Mouse (Mus musculus): Measurements from ENCODE around the gene Nphs1. TPM values are rescaled to one million over a fixed set of nuclear protein-coding genes. Genes with fewer than 3 reads are reported as not detected.

Nphs1 gene
- polyA plus RNA-seq, 1 experiment from 2014 or later = 3.4 TPM

DNA sequence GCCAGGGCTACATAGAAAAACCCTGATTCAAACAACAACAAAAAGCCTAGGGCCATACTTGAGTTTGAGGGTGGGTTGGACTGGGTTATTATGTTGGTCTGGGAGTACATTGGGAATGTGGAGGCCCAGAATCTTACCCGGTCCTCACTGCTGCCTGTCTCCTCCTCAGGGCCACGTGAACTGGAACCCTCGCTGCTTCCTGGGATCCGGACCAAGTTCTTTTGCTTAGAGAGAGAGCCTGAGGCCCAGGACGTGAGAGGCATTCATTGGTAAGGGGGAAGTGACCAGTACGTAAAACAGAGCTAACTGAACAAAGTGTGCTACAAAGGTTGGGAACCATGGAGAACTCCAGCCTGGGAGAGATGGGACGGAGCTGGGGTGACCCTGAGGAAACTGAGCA lies 7.9 kb upstream of the Nphs1 start:
- Histone ChIP-seq H3K27ac (ENCODE audit: low read length) (no peak overlapping the region), H3K27me3 (ENCODE audit: control insufficient read depth, insufficient read depth, low read length) (peaks cover 26% of the 10 kb centered on the region), H3K4me3 (replicated peaks; ENCODE audit: low read length) (no peak overlapping the region), H3K36me3 (ENCODE audit: control insufficient read depth, insufficient read depth, low read length) (no peaks in the 10 kb centered on the region), H3K4me2 (ENCODE audit: low read depth, low read length) (no peak overlapping the region), H3K9ac (ENCODE audit: low read length) (no peak overlapping the region), H3K9me3 (replicated peaks; ENCODE audit: control insufficient read depth, low read length) (0 out of 2 replicates have a peak, but pooled peaks cover 6% of the 10 kb centered on the region), H3K4me1 (ENCODE audit: control insufficient read depth, insufficient read depth, low read length) (0 out of 2 replicates have a peak, but pooled peaks cover 3% of the 10 kb centered on the region)
- ATAC-seq (ENCODE audit: insufficient read depth, low FRiP score) = no peak
- WGBS = 70% methylated on average over 7 of the region's 7 CpGs

DNA sequence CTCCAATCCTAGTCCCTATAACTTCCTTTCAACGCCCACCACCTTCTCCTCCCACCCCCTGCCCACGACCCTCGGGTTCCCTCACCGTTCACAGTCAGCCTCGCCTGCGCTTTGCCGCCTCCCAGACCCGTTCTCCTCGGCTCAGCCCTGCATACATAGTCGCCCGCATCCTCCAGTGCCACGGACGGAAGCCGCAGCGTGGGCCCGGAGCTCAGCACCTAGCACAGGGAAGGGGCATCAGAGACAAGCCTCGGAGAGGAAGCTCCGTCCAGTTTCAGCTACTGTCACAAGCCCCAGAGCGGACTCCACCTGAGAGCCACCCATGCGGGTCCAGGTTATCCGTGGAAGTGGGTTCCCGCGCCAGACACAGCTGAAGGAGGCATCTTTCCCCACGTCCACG lies 4.8 kb upstream of the Nphs1 start:
- no peak overlapping the region for H3K4me2 ChIP-seq (ENCODE audit: low read depth, low read length)
- no peak for ATAC-seq (ENCODE audit: insufficient read depth, low FRiP score)
- H3K9ac ChIP-seq (ENCODE audit: low read length) = no peak overlapping the region
- no peak overlapping the region for H3K27ac ChIP-seq (ENCODE audit: low read length)
- peaks cover 56% of the 10 kb centered on the region for H3K27me3 ChIP-seq (ENCODE audit: control insufficient read depth, insufficient read depth, low read length)
- no peak overlapping the region for H3K4me3 ChIP-seq (replicated peaks; ENCODE audit: low read length)
- WGBS = 19% methylated on average over 25 of the region's 25 CpGs
- no peaks in the 10 kb centered on the region for H3K36me3 ChIP-seq (ENCODE audit: control insufficient read depth, insufficient read depth, low read length)
- peaks cover 7% of the 10 kb centered on the region; the same call in 1 of the 2 replicates for H3K4me1 ChIP-seq (ENCODE audit: control insufficient read depth, insufficient read depth, low read length)
- H3K9me3 ChIP-seq (replicated peaks; ENCODE audit: control insufficient read depth, low read length) = no peaks in the 10 kb centered on the region

DNA sequence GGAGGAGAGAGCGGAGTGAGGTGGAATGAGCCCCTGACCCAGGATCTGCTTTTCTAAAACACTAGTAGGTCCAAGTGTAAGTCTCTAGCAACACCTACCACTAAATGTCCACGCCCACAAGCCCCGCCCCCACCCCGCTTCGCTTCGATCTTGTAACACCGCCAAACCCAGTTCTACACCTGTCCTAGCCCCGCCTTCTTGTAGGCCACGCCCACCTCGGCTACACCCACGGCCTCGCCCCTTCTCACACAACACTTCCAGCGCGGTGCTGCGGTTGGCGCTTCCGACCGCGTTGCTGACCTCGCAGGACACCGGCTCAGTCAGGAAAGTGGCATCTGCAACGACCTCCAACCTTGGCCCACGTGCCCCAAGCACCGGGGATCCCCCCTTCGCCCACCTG lies 4.3 kb upstream of the Nphs1 start:
- no peaks in the 10 kb centered on the region for H3K36me3 ChIP-seq (ENCODE audit: control insufficient read depth, insufficient read depth, low read length)
- peaks cover 61% of the 10 kb centered on the region for H3K27me3 ChIP-seq (ENCODE audit: control insufficient read depth, insufficient read depth, low read length)
- H3K9me3 ChIP-seq (replicated peaks; ENCODE audit: control insufficient read depth, low read length) = no peaks in the 10 kb centered on the region
- H3K9ac ChIP-seq (ENCODE audit: low read length) = no peak overlapping the region
- no peak overlapping the region for H3K27ac ChIP-seq (ENCODE audit: low read length)
- peaks cover 7% of the 10 kb centered on the region; the same call in 1 of the 2 replicates for H3K4me1 ChIP-seq (ENCODE audit: control insufficient read depth, insufficient read depth, low read length)
- ATAC-seq (ENCODE audit: insufficient read depth, low FRiP score) = peak; percentile 67; the same call in 1 of the 2 replicates
- H3K4me2 ChIP-seq (ENCODE audit: low read depth, low read length) = peak overlapping the region; percentile 25; the same call in 1 of the 2 replicates
- WGBS = 3% methylated on average over 25 of the region's 25 CpGs
- H3K4me3 ChIP-seq (replicated peaks; ENCODE audit: low read length) = peak overlapping the region; percentile 10; the same call in 1 of the 2 replicates

DNA sequence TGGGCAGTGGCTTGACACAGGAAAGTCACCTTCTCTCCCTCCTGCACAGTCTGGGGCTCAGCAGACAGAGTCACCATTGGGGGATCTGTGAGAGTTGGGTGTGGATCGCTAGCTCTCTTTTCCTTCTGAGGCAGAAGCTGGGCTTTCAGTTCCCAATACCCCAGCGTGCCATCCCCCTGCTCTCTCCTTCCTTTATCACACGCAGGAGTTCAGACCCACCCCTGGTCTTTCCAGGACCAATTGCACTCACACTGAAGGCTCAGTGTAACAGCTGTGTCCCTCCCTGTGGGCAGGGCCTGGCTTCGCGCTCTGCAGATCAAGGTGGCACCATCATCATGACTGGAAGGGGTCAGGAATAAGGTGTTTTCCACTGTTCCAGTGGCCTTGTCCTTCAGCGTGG lies 3.9 kb upstream of the Nphs1 start:
- Histone ChIP-seq H3K9me3 (replicated peaks; ENCODE audit: control insufficient read depth, low read length) (no peaks in the 10 kb centered on the region), H3K4me3 (replicated peaks; ENCODE audit: low read length) (peak overlapping the region; percentile 10; the same call in 1 of the 2 replicates)
- no peak for ATAC-seq (ENCODE audit: insufficient read depth, low FRiP score)

DNA sequence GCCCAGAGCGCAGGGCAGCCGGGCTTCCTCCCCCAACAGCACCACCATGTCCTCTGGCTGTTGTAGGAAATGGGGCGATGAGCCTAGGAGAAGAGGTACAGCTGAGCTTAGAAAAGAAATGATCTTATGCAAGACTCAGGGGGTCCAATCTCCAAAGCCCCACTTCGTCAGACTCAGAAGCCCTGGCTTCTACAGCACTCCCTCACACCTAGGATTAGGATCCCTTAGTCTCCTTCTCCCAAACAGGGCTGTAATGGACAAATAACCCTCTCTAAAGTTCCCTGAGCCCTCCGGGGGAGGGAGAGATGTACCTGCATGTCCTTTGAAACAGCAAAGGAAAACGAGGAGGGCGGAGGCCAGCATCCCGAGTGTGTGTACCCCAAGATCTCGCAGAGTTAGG lies 1.6 kb upstream of the Nphs1 start:
- H3K27ac ChIP-seq (ENCODE audit: low read length) = no peak overlapping the region
- no peak for ATAC-seq (ENCODE audit: insufficient read depth, low FRiP score)
- peaks cover 7% of the 10 kb centered on the region; the same call in 1 of the 2 replicates for H3K4me1 ChIP-seq (ENCODE audit: control insufficient read depth, insufficient read depth, low read length)
- H3K36me3 ChIP-seq (ENCODE audit: control insufficient read depth, insufficient read depth, low read length) = no peaks in the 10 kb centered on the region
- no peaks in the 10 kb centered on the region for H3K9me3 ChIP-seq (replicated peaks; ENCODE audit: control insufficient read depth, low read length)
- H3K4me3 ChIP-seq (replicated peaks; ENCODE audit: low read length) = peak overlapping the region; percentile 28; the same call in 1 of the 2 replicates
- no peak overlapping the region for H3K9ac ChIP-seq (ENCODE audit: low read length)
- 1% methylated on average over 9 of the region's 9 CpGs for WGBS
- H3K4me2 ChIP-seq (ENCODE audit: low read depth, low read length) = peak overlapping the region; percentile 45; the same call in 1 of the 2 replicates
- peaks cover 87% of the 10 kb centered on the region for H3K27me3 ChIP-seq (ENCODE audit: control insufficient read depth, insufficient read depth, low read length)

More for the DNA sequence above, 3.9 kb upstream of the Nphs1 start:
- H3K27ac ChIP-seq (ENCODE audit: low read length) = no peak overlapping the region
- peak overlapping the region; percentile 25; the same call in 1 of the 2 replicates for H3K4me2 ChIP-seq (ENCODE audit: low read depth, low read length)
- 10% methylated on average over 6 of the region's 6 CpGs for WGBS
- H3K36me3 ChIP-seq (ENCODE audit: control insufficient read depth, insufficient read depth, low read length) = no peaks in the 10 kb centered on the region
- H3K9ac ChIP-seq (ENCODE audit: low read length) = no peak overlapping the region
- peaks cover 7% of the 10 kb centered on the region; the same call in 1 of the 2 replicates for H3K4me1 ChIP-seq (ENCODE audit: control insufficient read depth, insufficient read depth, low read length)
- peaks cover 65% of the 10 kb centered on the region for H3K27me3 ChIP-seq (ENCODE audit: control insufficient read depth, insufficient read depth, low read length)

DNA sequence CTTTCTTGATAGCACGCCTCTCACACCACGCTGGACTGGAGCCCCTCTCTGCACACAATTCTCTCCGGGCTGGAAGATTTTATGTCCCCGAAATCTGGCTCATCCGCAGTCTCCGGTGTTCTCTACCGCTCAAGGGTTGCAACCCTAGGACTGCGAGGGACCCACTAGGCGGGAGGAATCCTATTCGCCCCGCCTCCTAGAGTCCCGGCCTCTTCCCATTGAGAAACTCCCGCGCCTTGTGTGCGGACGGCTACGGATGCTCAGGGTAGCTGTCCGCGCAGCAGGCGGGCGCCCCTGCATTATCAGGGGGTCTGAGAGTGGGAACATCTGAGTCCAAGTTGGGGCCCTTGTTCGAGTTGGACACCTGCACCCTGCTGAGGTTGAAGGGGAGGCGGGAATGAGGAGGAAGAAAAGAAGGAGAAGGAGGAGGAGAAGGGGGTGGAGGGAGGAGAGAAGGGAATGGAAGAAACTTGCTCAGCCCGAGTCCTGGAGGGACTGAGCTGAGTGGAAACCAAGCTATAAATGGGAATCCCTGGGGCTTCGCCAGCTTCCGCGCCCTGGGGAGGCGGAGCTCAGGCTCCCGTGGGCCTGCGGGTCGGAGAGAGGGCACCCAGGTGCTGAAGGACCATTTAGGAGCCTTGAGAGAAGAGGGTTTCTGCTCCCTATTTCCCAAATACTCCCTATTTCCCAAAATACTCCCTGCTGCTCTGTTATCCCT lies 1.0 kb upstream of the Nphs1 start:
- H3K27ac ChIP-seq (ENCODE audit: low read length) = no peak overlapping the region
- H3K4me3 ChIP-seq (replicated peaks; ENCODE audit: low read length) = peak overlapping the region; percentile 28
- ATAC-seq (ENCODE audit: insufficient read depth, low FRiP score) = peak; percentile 18; the same call in 1 of the 2 replicates
- H3K4me1 ChIP-seq (ENCODE audit: control insufficient read depth, insufficient read depth, low read length) = peaks cover 7% of the 10 kb centered on the region; the same call in 1 of the 2 replicates
- H3K36me3 ChIP-seq (ENCODE audit: control insufficient read depth, insufficient read depth, low read length) = no peaks in the 10 kb centered on the region
- H3K4me2 ChIP-seq (ENCODE audit: low read depth, low read length) = peak overlapping the region; percentile 45
- H3K27me3 ChIP-seq (ENCODE audit: control insufficient read depth, insufficient read depth, low read length) = peaks cover 91% of the 10 kb centered on the region
- under 1% methylated on average over 31 of the region's 31 CpGs for WGBS
- no peaks in the 10 kb centered on the region for H3K9me3 ChIP-seq (replicated peaks; ENCODE audit: control insufficient read depth, low read length)
- no peak overlapping the region for H3K9ac ChIP-seq (ENCODE audit: low read length)

DNA sequence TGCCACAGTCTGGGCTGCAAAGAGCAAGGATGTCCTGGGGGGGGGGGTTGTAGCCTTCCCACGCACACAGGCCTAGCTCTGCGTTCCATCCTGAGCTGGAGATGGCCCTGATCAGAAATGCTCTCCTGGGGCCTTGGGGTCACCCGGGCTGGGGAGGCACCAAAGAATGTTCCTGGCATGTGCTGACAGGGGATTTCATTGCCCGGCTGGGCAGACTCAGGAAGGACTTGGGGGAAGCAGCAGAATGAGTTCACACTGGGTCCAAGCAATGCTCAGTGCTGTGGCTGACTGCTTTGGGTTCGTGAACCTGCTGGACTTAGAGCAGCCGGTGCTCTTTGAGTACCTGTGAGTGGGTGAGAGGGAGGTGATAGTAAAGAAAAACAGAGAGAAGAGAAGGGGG lies 1.4 kb downstream of the Nphs1 start:
- no peak for ATAC-seq (ENCODE audit: insufficient read depth, low FRiP score)
- WGBS = 41% methylated on average over 6 of the region's 6 CpGs

DNA sequence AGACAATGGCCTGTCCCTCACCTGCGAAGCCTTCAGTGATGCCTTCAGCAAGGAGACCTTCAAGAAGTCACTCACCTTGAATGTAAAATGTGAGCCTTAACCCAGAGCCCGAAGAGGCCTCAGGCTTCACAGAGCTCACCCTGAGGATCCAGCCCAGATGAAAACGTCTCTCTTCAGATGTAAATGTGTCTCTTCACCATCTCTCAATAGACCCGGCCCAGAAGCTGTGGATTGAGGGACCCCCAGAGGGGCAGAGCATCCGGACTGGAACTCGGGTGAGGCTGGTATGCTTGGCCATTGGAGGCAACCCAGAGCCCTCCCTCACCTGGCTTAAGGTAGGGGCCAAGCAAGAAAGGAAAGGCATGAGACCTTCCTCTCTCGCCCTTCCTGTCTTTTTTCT lies 5.5 kb downstream of the Nphs1 start:
- WGBS = 34% methylated on average over 7 of the region's 7 CpGs
- Histone ChIP-seq H3K27ac (ENCODE audit: low read length) (no peak overlapping the region), H3K9me3 (replicated peaks; ENCODE audit: control insufficient read depth, low read length) (no peaks in the 10 kb centered on the region), H3K9ac (ENCODE audit: low read length) (no peak overlapping the region), H3K4me2 (ENCODE audit: low read depth, low read length) (no peak overlapping the region), H3K4me3 (replicated peaks; ENCODE audit: low read length) (no peak overlapping the region), H3K36me3 (ENCODE audit: control insufficient read depth, insufficient read depth, low read length) (no peaks in the 10 kb centered on the region), H3K27me3 (ENCODE audit: control insufficient read depth, insufficient read depth, low read length) (peaks cover 80% of the 10 kb centered on the region), H3K4me1 (ENCODE audit: control insufficient read depth, insufficient read depth, low read length) (no peaks in the 10 kb centered on the region)
- ATAC-seq (ENCODE audit: insufficient read depth, low FRiP score) = no peak

More for the DNA sequence above, 1.4 kb downstream of the Nphs1 start:
- H3K4me2 ChIP-seq (ENCODE audit: low read depth, low read length) = no peak overlapping the region
- no peaks in the 10 kb centered on the region for H3K36me3 ChIP-seq (ENCODE audit: control insufficient read depth, insufficient read depth, low read length)
- H3K4me1 ChIP-seq (ENCODE audit: control insufficient read depth, insufficient read depth, low read length) = peaks cover 7% of the 10 kb centered on the region; the same call in 1 of the 2 replicates
- H3K9ac ChIP-seq (ENCODE audit: low read length) = no peak overlapping the region
- H3K27me3 ChIP-seq (ENCODE audit: control insufficient read depth, insufficient read depth, low read length) = peaks cover 85% of the 10 kb centered on the region
- H3K27ac ChIP-seq (ENCODE audit: low read length) = no peak overlapping the region
- no peaks in the 10 kb centered on the region for H3K9me3 ChIP-seq (replicated peaks; ENCODE audit: control insufficient read depth, low read length)
- H3K4me3 ChIP-seq (replicated peaks; ENCODE audit: low read length) = no peak overlapping the region

DNA sequence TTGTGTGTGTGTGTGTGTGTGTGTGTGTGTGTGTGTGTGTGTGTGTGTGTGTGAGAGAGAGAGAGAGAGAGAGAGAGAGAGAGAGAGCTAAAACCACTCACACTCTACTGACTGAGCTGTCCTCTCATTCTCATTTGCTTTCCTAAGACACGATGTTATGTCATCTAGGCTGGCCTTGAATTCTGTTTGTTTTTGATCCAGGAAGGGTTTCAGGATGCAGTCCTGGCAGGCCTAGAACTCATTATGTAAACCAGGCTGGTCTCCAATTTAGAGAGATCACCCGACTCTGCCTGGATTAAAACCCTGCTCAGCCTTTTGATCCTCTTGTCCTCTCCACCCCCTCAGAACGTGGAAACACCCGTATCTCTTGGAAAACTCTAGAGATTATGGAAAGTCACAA lies 5.9 kb downstream of the Nphs1 start:
- H3K9ac ChIP-seq (ENCODE audit: low read length) = no peak overlapping the region
- no peak for ATAC-seq (ENCODE audit: insufficient read depth, low FRiP score)
- no peaks in the 10 kb centered on the region for H3K36me3 ChIP-seq (ENCODE audit: control insufficient read depth, insufficient read depth, low read length)
- no peak overlapping the region for H3K4me2 ChIP-seq (ENCODE audit: low read depth, low read length)
- no peak overlapping the region for H3K27ac ChIP-seq (ENCODE audit: low read length)
- WGBS = 14% methylated on average over 4 of the region's 4 CpGs
- H3K27me3 ChIP-seq (ENCODE audit: control insufficient read depth, insufficient read depth, low read length) = peaks cover 77% of the 10 kb centered on the region
- no peaks in the 10 kb centered on the region for H3K4me1 ChIP-seq (ENCODE audit: control insufficient read depth, insufficient read depth, low read length)
- H3K4me3 ChIP-seq (replicated peaks; ENCODE audit: low read length) = no peak overlapping the region
- no peaks in the 10 kb centered on the region for H3K9me3 ChIP-seq (replicated peaks; ENCODE audit: control insufficient read depth, low read length)
